Mouse (Mus musculus) E14TG2a.4 (cell line): ENCODE results near the gene Blvrb.

Source experiments
- CTCF ChIP-seq: conservative IDR thresholded peaks from 2 replicates; pipeline ENCODE4 v1.5.1; 2014; ENCODE audit warnings: low read length
- NANOG ChIP-seq: IDR thresholded peaks from 2 replicates; pipeline ENCODE4 v1.6.1; 2014; ENCODE audit warnings: borderline replicate concordance, low read length, mixed read lengths

DNA sequence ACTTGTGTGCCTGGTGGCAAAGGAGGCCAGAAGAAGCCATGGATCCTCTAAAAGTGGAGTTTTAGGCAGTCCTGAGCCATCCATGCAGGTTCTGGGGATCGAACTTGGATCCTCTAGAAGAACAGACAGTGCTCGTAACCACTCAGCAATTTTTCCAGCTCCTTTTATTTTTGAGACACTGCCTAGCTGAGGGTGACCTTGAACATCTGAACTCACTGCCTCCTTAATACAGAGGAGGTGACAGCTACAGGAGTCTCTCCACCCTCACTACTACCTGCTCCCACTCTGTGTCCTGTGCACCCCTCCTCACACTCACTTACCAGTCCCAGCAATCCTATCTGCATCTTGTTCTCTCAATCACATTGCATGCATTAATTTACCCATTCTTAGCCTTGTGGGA is 27.8 kb downstream of the Blvrb start:
- TF ChIP-seq CTCF = no peak
- TF ChIP-seq NANOG = no peak
